Mouse (Mus musculus) intestine, embryonic 14.5 days (tissue): ENCODE results near the gene Sdad1. TPM values are rescaled to one million over a fixed set of nuclear protein-coding genes. Genes with fewer than 3 reads are reported as not detected.
"Not testable (repeated sequence)": the region's sequence is repeated elsewhere in the genome, so short reads cannot be mapped to it uniquely, and the experiment has no call there.

Experiments used
- ATAC-seq: fragments of 200-750 bp; cut with Nextera tagmentation; replicated peaks from 2 replicates; pipeline ENCODE4 v1.8.0; 2017; ENCODE audit warnings: low read depth, moderate number of reproducible peaks, moderate TSS enrichment, moderate library complexity; ENCODE audit not compliant: low FRiP score, low TSS enrichment
- DNase-seq: peaks from one replicate; pipeline ENCODE4 v3.0.0-alpha.2; 2018; ENCODE audit warnings: low spot score
- H3K27ac ChIP-seq: fragments of 300-500 bp; sonication (generic); 2 replicates; pipeline ENCODE4 v1.5.1; 2014; ENCODE audit warnings: low read depth, mild to moderate bottlenecking, control low read depth
- H3K27me3 ChIP-seq: fragments of 300-500 bp; sonication (generic); replicated peaks from 2 replicates; pipeline ENCODE4 v1.6.1; 2014; ENCODE audit warnings: low read length, control low read depth; ENCODE audit not compliant: control insufficient read depth, insufficient read depth
- H3K36me3 ChIP-seq: fragments of 300-500 bp; sonication (generic); 2 replicates; pipeline ENCODE4 v1.6.1; 2014; ENCODE audit warnings: low read length, control low read depth; ENCODE audit not compliant: control insufficient read depth, insufficient read depth
- H3K4me1 ChIP-seq: fragments of 300-500 bp; sonication (generic); replicated peaks from 2 replicates; pipeline ENCODE4 v1.6.1; 2014; ENCODE audit warnings: low read length, control low read depth, mixed read lengths; ENCODE audit not compliant: control insufficient read depth, insufficient read depth
- H3K4me2 ChIP-seq: fragments of 300-500 bp; sonication (generic); 2 replicates; pipeline ENCODE4 v1.6.1; 2014; ENCODE audit warnings: low read length
- H3K4me3 ChIP-seq: fragments of 300-500 bp; sonication (generic); 2 replicates; pipeline ENCODE4 v1.5.1; 2014; ENCODE audit warnings: low read depth, low read length, control low read depth, mixed read lengths
- H3K9ac ChIP-seq: fragments of 300-500 bp; sonication (generic); 2 replicates; pipeline ENCODE4 v1.6.1; 2014; ENCODE audit warnings: mild to moderate bottlenecking, low read length
- H3K9me3 ChIP-seq: fragments of 300-500 bp; sonication (generic); 2 replicates; pipeline ENCODE4 v1.6.1; 2016; ENCODE audit warnings: low read length, control low read depth; ENCODE audit not compliant: control insufficient read depth
- WGBS: fragments of 180-500 bp; shearing (Covaris S2); extraction: QIAGEN DNeasy Blood & Tissue Kit; methylation state at CpG from one replicate; pipeline ENCODE4 v1.1.7; 2014; 5-methylcytosine and 5-hydroxymethylcytosine counted together
- polyA plus RNA-seq: library from polyadenylated mRNA; unstranded; fragments of >200 nt; fragmentation: Nextera tagmentation; extraction: Ambion mirVana; gene quantifications from 2 replicates; pipeline ENCODE4 v1.2.1, GENCODE M21; 2014

Sdad1 gene
- 47.4 and 51.3 TPM in 2 replicates for polyA plus RNA-seq

- Histone ChIP-seq H3K9me3 (no peaks in the 10 kb centered on the region), H3K36me3 (peaks cover 15% of the 10 kb centered on the region), H3K9ac (peak within 1 kb of the TSS; percentile 63), H3K27ac (peak within 1 kb of the TSS; percentile 62), H3K4me1 (peaks cover 11% of the 10 kb centered on the region; the same call in 1 of the 2 replicates), H3K27me3 (no peaks in the 10 kb centered on the region), H3K4me3 (peak within 1 kb of the TSS; percentile 66), H3K4me2 (peak within 1 kb of the TSS; percentile 53)
- ATAC-seq (peak; percentile 93), DNase-seq (peak; percentile 97)
- WGBS = 2% methylated on average over 41 of the region's 41 CpGs
These were observed at the start of gene Sdad1 for GRCm38 (mm10) chr5:92309681-92310511. Gene Sdad1 (minus strand): TSS chr5:92310479.

GRCm38 (mm10) chr5:92358767-92359455 is 48.6 kb upstream of the Sdad1 start:
- Histone ChIP-seq H3K9me3 (no peaks in the 10 kb centered on the region), H3K4me1 (no peaks in the 10 kb centered on the region), H3K27ac (no peak overlapping the region), H3K36me3 (no peaks in the 10 kb centered on the region), H3K27me3 (no peaks in the 10 kb centered on the region), H3K4me3 (no peak overlapping the region), H3K9ac (no peak overlapping the region), H3K4me2 (no peak overlapping the region)
- ATAC-seq (no peak), DNase-seq (no peak)
- WGBS = 82% methylated on average over 11 of the region's 11 CpGs

- no peaks in the 10 kb centered on the region for H3K9me3 ChIP-seq
- H3K9ac ChIP-seq = no peak overlapping the region
- DNase-seq (no peak), ATAC-seq (no peak)
- no peak overlapping the region for H3K4me2 ChIP-seq
- no peaks in the 10 kb centered on the region for H3K36me3 ChIP-seq
- H3K4me3 ChIP-seq = no peak overlapping the region
- WGBS = 28% methylated on average over 12 of the region's 12 CpGs
- no peaks in the 10 kb centered on the region for H3K27me3 ChIP-seq
- 0 out of 2 replicates have a peak, but pooled peaks cover 3% of the 10 kb centered on the region for H3K4me1 ChIP-seq
- no peak overlapping the region for H3K27ac ChIP-seq
These were observed 47.8 kb upstream of the Sdad1 start for GRCm38 (mm10) chr5:92358033-92358432.

- H3K27me3 ChIP-seq = no peaks in the 10 kb centered on the region
- no peaks in the 10 kb centered on the region for H3K9me3 ChIP-seq
- no peak overlapping the region for H3K27ac ChIP-seq
- DNase-seq = no peak
- no peaks in the 10 kb centered on the region for H3K36me3 ChIP-seq
- 0 out of 2 replicates have a peak, but pooled peaks cover 4% of the 10 kb centered on the region for H3K4me1 ChIP-seq
- ATAC-seq = no peak
- H3K9ac ChIP-seq = peak overlapping the region; percentile 31; the same call in 1 of the 2 replicates
- 21% methylated on average over 11 of the region's 11 CpGs for WGBS
- H3K4me2 ChIP-seq = peak overlapping the region; percentile 42
- peak overlapping the region; percentile 26 for H3K4me3 ChIP-seq
These were observed 43.2 kb upstream of the Sdad1 start for GRCm38 (mm10) chr5:92353517-92353916.

- 51% methylated on average over 4 of the region's 4 CpGs for WGBS
- not testable (repeated sequence) for DNase-seq, H3K4me2 ChIP-seq, H3K36me3 ChIP-seq, ATAC-seq, H3K9me3 ChIP-seq, H3K4me3 ChIP-seq, H3K27me3 ChIP-seq, H3K4me1 ChIP-seq, H3K27ac ChIP-seq, H3K9ac ChIP-seq
These were observed 42.4 kb upstream of the Sdad1 start for GRCm38 (mm10) chr5:92352716-92353115.

GRCm38 (mm10) chr5:92349731-92350130 is 39.5 kb upstream of the Sdad1 start:
- Histone ChIP-seq H3K9ac (no peak overlapping the region), H3K4me2 (no peak overlapping the region), H3K4me3 (no peak overlapping the region), H3K36me3 (no peaks in the 10 kb centered on the region), H3K9me3 (no peaks in the 10 kb centered on the region), H3K4me1 (0 out of 2 replicates have a peak, but pooled peaks cover 7% of the 10 kb centered on the region), H3K27me3 (no peaks in the 10 kb centered on the region), H3K27ac (no peak overlapping the region)
- ATAC-seq (no peak), DNase-seq (no peak)
- 84% methylated on average over 7 of the region's 7 CpGs for WGBS

GRCm38 (mm10) chr5:92348794-92349413 is 38.6 kb upstream of the Sdad1 start, which contains the start of gene Cxcl10:
Gene Cxcl10 (minus strand): TSS chr5:92348889.
- ATAC-seq = peak; percentile 84
- 10% methylated on average over 14 of the region's 14 CpGs for WGBS
- no peak within 1 kb of the TSS for H3K9ac ChIP-seq

GRCm38 (mm10) chr5:92345006-92345405 is 34.7 kb upstream of the Sdad1 start:
- H3K27ac ChIP-seq = no peak overlapping the region
- ATAC-seq (no peak), DNase-seq (no peak)
- 0 out of 2 replicates have a peak, but pooled peaks cover 4% of the 10 kb centered on the region for H3K4me1 ChIP-seq
- no peaks in the 10 kb centered on the region for H3K36me3 ChIP-seq
- 83% methylated on average over 8 of the region's 8 CpGs for WGBS
- no peak overlapping the region for H3K9ac ChIP-seq
- no peaks in the 10 kb centered on the region for H3K27me3 ChIP-seq
- no peaks in the 10 kb centered on the region for H3K9me3 ChIP-seq
- no peak overlapping the region for H3K4me2 ChIP-seq
- H3K4me3 ChIP-seq = no peak overlapping the region

More at GRCm38 (mm10) chr5:92348794-92349413, 38.6 kb upstream of the Sdad1 start, which contains the start of gene Cxcl10:
- H3K9me3 ChIP-seq = no peaks in the 10 kb centered on the region
- no peaks in the 10 kb centered on the region for H3K27me3 ChIP-seq
- peak within 1 kb of the TSS; percentile 58 for H3K4me2 ChIP-seq
- no peak within 1 kb of the TSS for H3K27ac ChIP-seq
- 0 out of 2 replicates have a peak, but pooled peaks cover 7% of the 10 kb centered on the region for H3K4me1 ChIP-seq
- H3K36me3 ChIP-seq = no peaks in the 10 kb centered on the region
- peak within 1 kb of the TSS; percentile 28; the same call in 1 of the 2 replicates for H3K4me3 ChIP-seq
- DNase-seq = peak; percentile 74
